Mouse (Mus musculus) C2C12 (cell line): ENCODE measurements around the gene Il1rapl1. TPM values are rescaled to one million over a fixed set of nuclear protein-coding genes. Genes with fewer than 3 reads are reported as not detected.

Experiments
- H3K27me3 ChIP-seq: one replicate; pipeline ENCODE4 v1.6.1; 2011; ENCODE audit not compliant: control insufficient read depth, insufficient read depth, insufficient read length
- H3K36me3 ChIP-seq: one replicate; pipeline ENCODE4 v1.6.1; 2011; ENCODE audit not compliant: control insufficient read depth, insufficient read depth
- H3K4me3 ChIP-seq: one replicate; pipeline ENCODE4 v1.5.1; 2011; ENCODE audit warnings: mild to moderate bottlenecking, control low read depth; ENCODE audit not compliant: poor library complexity, insufficient read depth, severe bottlenecking
- H3K79me2 ChIP-seq: one replicate; pipeline ENCODE4 v1.6.1; 2011; ENCODE audit not compliant: control insufficient read depth, insufficient read depth
- H3K79me3 ChIP-seq: one replicate; pipeline ENCODE4 v1.6.1; 2011; ENCODE audit warnings: low read depth, control low read depth
- H3ac ChIP-seq: one replicate; pipeline ENCODE3; 2011; ENCODE audit warnings: low read depth; ENCODE audit not compliant: control insufficient read depth, insufficient read length
- CEBPB ChIP-seq: IDR thresholded peaks from one replicate; pipeline ENCODE4 v1.6.1; 2011; ENCODE audit warnings: low read depth, mild to moderate bottlenecking, control low read depth, moderate library complexity
- CTCF ChIP-seq: IDR thresholded peaks from one replicate; pipeline ENCODE4 v1.5.1; 2011; ENCODE audit not compliant: control insufficient read depth, insufficient read depth, insufficient read length
- FOSL1 ChIP-seq: IDR thresholded peaks from one replicate; pipeline ENCODE4 v1.8.0; 2011; ENCODE audit warnings: mild to moderate bottlenecking, low read length; ENCODE audit not compliant: poor library complexity, insufficient read depth, severe bottlenecking
- MAX ChIP-seq: IDR thresholded peaks from one replicate; pipeline ENCODE4 v1.6.1; 2011; ENCODE audit warnings: mild to moderate bottlenecking, control low read depth
- MYOD1 ChIP-seq: IDR thresholded peaks from one replicate; pipeline ENCODE4 v1.6.1; 2011; ENCODE audit warnings: low read depth; ENCODE audit not compliant: control insufficient read depth, insufficient read length
- MYOG ChIP-seq: IDR thresholded peaks from one replicate; pipeline ENCODE4 v1.6.1; 2011; ENCODE audit not compliant: control insufficient read depth, insufficient read length; ENCODE audit errors: extremely low read depth
- USF1 ChIP-seq: IDR thresholded peaks from one replicate; pipeline ENCODE4 v1.6.1; 2011; ENCODE audit warnings: low read depth, mild to moderate bottlenecking, control low read depth, moderate library complexity
- long read RNA-seq, 2 experiments: library from polyadenylated mRNA; unstranded; transcript quantifications; one replicate each; pipeline ENCODE4 v2.0.0; 2019 to 2020
- polyA plus RNA-seq: library from polyadenylated mRNA; unstranded; fragments of >200 nt; fragmentation: generic; extraction: Trizol; gene quantifications from one replicate; pipeline ENCODE4 v1.2.1, GENCODE M21; 2012; ENCODE audit warnings: missing spikeins

Il1rapl1 gene
- polyA plus RNA-seq = not detected
- long read RNA-seq, experiment 1 = 0 reads
- long read RNA-seq, experiment 2 = 0 reads

DNA sequence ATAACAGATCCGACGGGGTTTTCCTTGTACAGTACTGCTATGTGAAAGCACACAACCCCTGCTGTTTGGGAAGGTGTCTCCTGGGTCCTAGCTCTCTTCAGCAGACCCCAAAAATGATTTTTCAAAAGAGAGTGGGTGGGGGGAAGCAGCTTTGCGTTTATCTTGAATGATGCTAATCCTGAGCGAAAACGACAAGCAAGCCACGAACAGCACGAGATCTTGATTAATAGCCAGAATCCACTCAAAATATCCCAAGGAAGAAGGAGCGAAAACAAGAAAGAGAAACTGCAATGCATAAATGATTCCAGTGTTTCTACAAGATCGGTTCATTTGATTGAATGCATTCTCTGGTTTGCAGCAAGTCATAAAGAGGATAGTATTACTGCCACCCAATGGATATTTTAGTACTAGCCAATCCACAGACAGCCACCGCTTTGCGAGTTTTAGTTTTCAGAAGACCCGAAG is at the start of gene Il1rapl1:
Gene Il1rapl1, minus strand, starts transcription at position 37 of the 465 bp plus-strand sequence.
- Histone ChIP-seq H3K79me2 (no peaks in the 10 kb centered on the region), H3K79me3 (no peaks in the 10 kb centered on the region), H3K4me3 (no peak within 1 kb of the TSS), H3K27me3 (no peaks in the 10 kb centered on the region), H3ac (no peak within 1 kb of the TSS), H3K36me3 (no peaks in the 10 kb centered on the region)
- TF ChIP-seq CTCF = no peak
- no peak for TF ChIP-seq MAX
- no peak for TF ChIP-seq USF1
- TF ChIP-seq MYOG = no peak
- no peak for TF ChIP-seq FOSL1
- no peak for TF ChIP-seq MYOD1
- TF ChIP-seq CEBPB = no peak

GRCm38 (mm10) chrX:88158037-88158436 is 42.6 kb upstream of the Il1rapl1 start:
- no peak for TF ChIP-seq USF1
- no peak for TF ChIP-seq MYOD1
- TF ChIP-seq CEBPB = no peak
- no peak for TF ChIP-seq FOSL1
- TF ChIP-seq MAX = no peak
- no peak for TF ChIP-seq CTCF
- TF ChIP-seq MYOG = no peak
- Histone ChIP-seq H3K4me3 (no peak overlapping the region), H3ac (no peak overlapping the region), H3K36me3 (no peaks in the 10 kb centered on the region), H3K79me3 (no peaks in the 10 kb centered on the region), H3K79me2 (no peaks in the 10 kb centered on the region), H3K27me3 (no peaks in the 10 kb centered on the region)

GRCm38 (mm10) chrX:88125612-88126011 is 10.2 kb upstream of the Il1rapl1 start:
- no peak for TF ChIP-seq MYOG
- TF ChIP-seq MAX = no peak
- TF ChIP-seq CTCF = no peak
- TF ChIP-seq FOSL1 = no peak
- TF ChIP-seq USF1 = no peak
- no peak for TF ChIP-seq MYOD1
- TF ChIP-seq CEBPB = no peak
- Histone ChIP-seq H3K79me3 (no peaks in the 10 kb centered on the region), H3K36me3 (no peaks in the 10 kb centered on the region), H3K4me3 (no peak overlapping the region), H3K79me2 (no peaks in the 10 kb centered on the region), H3K27me3 (no peaks in the 10 kb centered on the region), H3ac (no peak overlapping the region)

DNA sequence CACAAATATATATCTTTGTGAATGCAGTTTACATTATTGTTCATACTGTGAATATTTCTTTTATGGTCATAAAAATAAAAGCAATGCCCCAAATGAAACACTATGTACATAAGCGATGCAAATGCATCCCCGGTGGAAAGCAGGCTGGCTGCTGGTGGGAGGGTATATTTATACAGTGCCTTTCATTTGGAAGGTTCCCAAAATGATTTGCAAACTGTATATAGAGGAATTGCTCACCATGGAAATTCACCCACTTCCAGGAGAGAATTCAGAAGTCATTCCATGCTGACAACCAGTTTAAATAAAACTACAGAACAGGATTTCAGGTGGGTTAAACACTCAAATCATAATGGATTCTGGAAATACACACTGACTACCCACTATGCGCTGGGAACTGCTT is 4.6 kb upstream of the Il1rapl1 start:
- no peaks in the 10 kb centered on the region for H3K79me3 ChIP-seq
- H3K4me3 ChIP-seq = no peak overlapping the region
- H3K27me3 ChIP-seq = no peaks in the 10 kb centered on the region
- no peaks in the 10 kb centered on the region for H3K36me3 ChIP-seq
- TF ChIP-seq MYOD1 = no peak
- TF ChIP-seq CEBPB = no peak
- TF ChIP-seq FOSL1 = no peak
- no peak for TF ChIP-seq CTCF
- H3K79me2 ChIP-seq = no peaks in the 10 kb centered on the region
- H3ac ChIP-seq = no peak overlapping the region

DNA sequence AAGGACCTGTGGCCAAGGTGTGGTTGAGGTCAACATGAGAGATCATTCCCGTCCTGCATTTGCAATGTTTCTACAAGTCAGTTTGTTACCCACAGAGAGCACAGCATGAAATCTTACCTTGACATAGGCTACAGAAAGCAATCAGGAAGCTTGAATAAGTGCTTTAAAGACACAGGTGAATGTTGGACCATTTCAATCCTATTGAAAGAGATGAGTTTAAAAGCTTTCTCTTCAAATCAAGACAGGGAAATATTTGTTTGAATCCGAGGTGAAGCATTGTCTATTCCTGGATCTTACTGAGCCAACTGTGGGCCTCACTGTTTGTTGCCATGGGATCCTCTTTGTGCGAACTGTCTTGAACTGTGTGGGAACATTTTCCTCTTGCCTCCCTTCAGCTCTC is 2.4 kb upstream of the Il1rapl1 start:
- no peaks in the 10 kb centered on the region for H3K27me3 ChIP-seq
- no peaks in the 10 kb centered on the region for H3K79me2 ChIP-seq
- no peak overlapping the region for H3ac ChIP-seq
- H3K4me3 ChIP-seq = no peak overlapping the region
- H3K36me3 ChIP-seq = no peaks in the 10 kb centered on the region
- no peaks in the 10 kb centered on the region for H3K79me3 ChIP-seq
- no peak for TF ChIP-seq MAX
- TF ChIP-seq CTCF = no peak
- no peak for TF ChIP-seq FOSL1
- TF ChIP-seq MYOD1 = no peak
- TF ChIP-seq USF1 = no peak
- TF ChIP-seq CEBPB = no peak
- TF ChIP-seq MYOG = no peak

GRCm38 (mm10) chrX:88116326-88116725 is 881 bp upstream of the Il1rapl1 start:
- Histone ChIP-seq H3K36me3 (no peaks in the 10 kb centered on the region), H3K4me3 (no peak overlapping the region), H3K27me3 (no peaks in the 10 kb centered on the region), H3K79me3 (no peaks in the 10 kb centered on the region), H3K79me2 (no peaks in the 10 kb centered on the region), H3ac (no peak overlapping the region)
- TF ChIP-seq CEBPB = no peak
- no peak for TF ChIP-seq FOSL1
- no peak for TF ChIP-seq USF1
- TF ChIP-seq CTCF = no peak
- no peak for TF ChIP-seq MYOG
- TF ChIP-seq MAX = no peak
- no peak for TF ChIP-seq MYOD1
